Mouse (Mus musculus) T-helper 2 cell (primary cell): ENCODE results near the gene Ehf.

Experiments
- in situ Hi-C: fragments of 300-600 bp; cut with MboI, MseI; formaldehyde crosslinking; loops from one replicate; pipeline ENCODE4 v1.15.1; 2025; ENCODE audit warnings: high pct_unique_total_duplicates

Ehf gene

DNA sequence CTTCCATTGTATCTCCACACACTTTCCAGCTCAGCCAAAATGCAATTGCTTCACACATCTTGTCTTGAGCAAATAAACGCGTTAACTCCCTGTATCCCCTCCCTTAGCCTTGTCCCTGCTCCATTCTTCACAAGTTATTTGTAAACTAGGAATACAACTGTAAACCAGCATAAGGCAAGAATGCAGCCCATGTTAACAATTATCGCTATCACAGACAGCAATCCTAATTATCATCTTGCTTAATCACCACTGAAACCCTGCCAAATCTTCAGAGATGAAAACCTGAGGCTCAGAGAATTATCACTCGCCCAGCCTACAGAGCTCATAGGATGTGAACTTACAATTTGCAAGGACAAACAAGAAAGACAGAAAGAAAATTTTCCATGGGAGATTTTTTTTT lies 84.8 kb downstream of the Ehf start:
- in situ Hi-C loops: loop anchor here (5.0 kb wide), 1 partner anchor 66 kb away; no protein-coding TSS in a partner anchor

DNA sequence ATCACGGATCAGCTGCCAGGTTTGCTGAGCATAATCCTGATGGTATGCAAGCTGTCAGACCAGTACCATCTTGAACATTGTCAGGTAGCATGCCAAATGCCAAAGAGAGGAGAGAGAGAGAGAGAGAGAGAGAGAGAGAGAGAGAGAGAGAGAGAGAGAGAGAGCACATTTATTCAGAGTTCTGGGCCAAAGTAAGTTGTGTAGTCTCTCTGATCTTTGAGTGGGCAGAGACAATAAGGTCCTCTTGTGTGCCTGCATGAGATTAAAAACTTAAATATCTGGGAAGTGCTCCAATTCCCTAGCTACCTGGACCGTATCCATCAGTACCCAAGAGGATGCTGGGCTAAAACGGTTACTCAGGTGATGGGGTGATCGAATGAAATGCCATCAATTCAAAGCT lies 87.3 kb downstream of the Ehf start:
- in situ Hi-C loops: loop anchor here (5.0 kb wide), 1 partner anchor 64 kb away; no protein-coding TSS in a partner anchor

DNA sequence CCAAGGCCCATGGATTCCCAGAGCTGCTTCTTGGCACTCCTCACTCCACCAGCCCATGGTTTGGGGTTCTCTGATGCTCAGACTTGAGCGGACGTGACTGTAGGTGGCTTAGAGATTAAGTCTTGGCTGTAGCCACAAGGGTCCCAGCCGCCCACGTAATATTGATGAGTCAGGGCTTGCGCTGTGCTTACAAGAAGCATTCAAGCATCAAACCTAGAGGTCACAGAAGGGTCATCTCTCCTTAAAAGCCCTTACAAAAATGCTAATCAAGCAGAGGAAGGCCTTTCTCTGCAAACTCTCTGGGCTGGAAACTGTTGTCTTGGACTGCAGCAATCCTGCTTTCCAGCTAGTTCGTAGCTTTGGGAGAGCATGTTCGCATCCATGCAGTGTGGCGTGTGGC lies 88.2 kb downstream of the Ehf start:
- in situ Hi-C loops: loop anchor here (5.0 kb wide), 1 partner anchor 63 kb away; no protein-coding TSS in a partner anchor

DNA sequence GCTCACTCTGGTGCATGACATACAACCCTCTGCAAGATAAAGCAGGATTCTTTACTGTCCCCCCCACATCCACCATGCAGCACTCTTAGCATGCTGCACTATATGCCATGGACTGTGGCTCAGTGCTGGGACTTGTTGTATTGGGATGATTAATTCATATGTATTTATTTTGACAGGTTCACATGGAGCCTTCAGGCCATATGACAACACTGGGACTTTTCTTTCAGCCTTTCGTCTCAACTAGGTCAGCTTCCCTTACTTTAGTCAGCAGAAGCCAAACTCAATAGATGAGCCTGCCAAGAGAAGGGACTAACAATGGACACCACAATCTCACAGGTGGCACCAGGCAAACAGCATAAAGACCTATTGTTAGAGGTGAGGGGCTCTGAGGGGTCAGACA lies 89.5 kb downstream of the Ehf start:
- in situ Hi-C loops: no loop called here
